Mouse (Mus musculus) urinary bladder, adult 2 months (tissue): ENCODE data around the gene Foxp1. TPM values are rescaled to one million over a fixed set of nuclear protein-coding genes. Genes with fewer than 3 reads are reported as not detected.

Experiments used
- DNase-seq: peaks from one replicate; pipeline ENCODE4 v3.0.0; 2022; ENCODE audit warnings: low spot score
- polyA plus RNA-seq: library from polyadenylated mRNA; depleted of rRNA; stranded (reverse); fragments of >200 nt; gene quantifications from 2 replicates; pipeline ENCODE4 v1.2.3, GENCODE M21; 2012

Foxp1 gene
- polyA plus RNA-seq, 1 experiment, result 46.5 TPM

DNA sequence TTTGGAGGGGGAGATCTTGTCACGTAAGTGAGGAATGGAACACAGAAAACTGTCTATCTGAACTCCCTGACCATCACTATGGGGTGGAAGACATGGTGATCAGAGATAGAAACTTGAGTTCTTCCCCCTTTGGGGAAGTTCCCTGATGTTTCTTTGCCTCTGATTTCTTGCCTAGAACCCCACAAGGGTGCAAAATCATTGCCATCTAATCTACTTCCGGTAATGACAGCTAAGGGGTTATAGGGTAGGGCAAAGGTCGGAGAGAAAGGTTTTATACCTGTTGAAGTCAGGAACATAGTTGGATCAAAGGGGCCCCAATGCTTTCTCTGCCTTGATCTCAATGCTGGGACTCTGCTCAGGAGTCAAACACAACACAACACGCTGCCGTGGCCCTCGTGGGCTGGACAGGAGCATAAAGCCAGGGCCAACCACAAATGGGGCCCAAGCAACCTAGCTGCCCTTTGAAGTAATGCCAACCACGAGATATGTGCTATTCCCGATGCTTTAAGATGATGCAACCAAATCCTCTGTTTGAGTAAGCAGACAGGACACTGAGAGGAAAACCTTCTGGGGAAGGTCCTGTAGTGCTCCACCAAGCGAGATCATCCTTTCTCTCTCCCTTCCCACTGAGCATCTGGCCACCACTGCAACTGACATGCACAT lies 163.4 kb downstream of the Foxp1 start:
- no peak for DNase-seq

DNA sequence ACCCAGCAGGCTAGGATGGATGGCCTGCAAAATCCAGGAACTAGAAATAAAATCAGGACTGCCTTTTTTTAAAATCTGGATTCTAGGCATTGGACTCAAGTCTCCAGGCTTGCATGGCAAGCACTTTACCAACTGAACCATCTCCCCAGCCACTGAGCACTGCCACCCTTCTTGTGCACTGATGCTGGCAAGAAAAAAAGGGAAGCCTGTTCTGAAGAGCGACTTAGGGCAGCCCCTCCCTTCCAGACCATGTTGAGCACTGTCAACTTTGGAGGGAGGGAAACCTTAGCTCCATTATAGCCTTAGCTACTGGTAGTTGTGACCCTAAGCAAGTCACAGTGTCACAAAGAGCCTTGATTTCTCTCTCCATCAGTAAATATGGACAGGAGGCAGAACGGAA lies 164.6 kb downstream of the Foxp1 start:
- DNase-seq, result no peak

DNA sequence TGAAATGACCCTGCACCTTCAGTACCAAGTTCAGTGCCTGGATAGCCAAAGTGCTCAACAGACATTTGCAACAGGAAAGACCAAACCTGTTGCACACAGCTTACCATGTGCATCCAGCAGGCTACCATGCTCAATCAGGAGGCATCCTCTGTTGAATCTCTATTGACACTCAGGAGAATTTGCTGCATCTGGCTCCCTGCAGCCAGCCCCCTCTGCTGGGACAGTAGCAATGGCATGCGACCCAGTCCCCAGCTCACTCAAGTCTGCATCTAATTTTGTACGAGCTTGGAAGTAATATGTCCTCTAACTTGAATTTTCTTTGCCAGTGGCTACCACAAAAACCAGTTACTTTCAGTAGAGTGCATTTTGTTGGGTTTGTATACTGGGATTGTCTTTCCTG lies 168.2 kb downstream of the Foxp1 start:
- no peak for DNase-seq

DNA sequence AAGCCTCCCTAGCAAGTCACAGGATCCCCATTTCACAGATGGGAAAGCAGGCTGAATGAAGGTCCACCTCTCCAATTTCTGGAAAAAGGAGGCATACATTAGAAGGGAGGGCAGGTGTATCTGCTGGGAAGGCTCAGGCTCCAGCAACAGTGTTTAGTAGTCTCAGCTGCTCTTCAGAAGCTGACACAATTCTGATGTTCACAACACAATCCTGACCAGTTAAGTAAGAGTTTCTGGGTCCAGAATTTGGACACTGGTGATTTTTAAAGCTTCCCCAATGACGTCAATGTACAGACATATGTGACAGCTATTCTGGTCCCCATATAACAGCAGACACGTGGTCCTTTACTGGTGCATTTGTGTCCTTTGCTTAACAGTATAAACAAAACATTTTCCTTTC lies 169.1 kb downstream of the Foxp1 start:
- no peak for DNase-seq

DNA sequence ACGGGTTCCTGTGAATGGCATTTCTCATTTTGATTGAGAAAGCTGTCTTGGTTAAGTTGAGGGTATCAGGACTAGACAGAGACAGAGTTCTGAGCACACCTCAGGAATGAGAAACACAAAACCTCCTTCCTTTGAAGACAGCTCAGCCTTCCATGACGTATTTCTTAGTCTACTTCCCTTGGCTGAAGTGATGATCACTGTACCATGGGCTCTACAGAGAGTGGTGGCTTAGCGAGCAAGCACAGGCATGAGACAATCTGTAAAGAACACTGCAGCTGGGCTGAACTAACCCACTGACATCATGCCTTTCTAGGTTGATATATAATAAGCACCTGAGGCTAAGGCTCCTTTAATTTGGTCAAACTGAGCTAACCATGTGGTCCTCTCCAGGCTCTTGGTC lies 172.0 kb downstream of the Foxp1 start:
- DNase-seq, result no peak

DNA sequence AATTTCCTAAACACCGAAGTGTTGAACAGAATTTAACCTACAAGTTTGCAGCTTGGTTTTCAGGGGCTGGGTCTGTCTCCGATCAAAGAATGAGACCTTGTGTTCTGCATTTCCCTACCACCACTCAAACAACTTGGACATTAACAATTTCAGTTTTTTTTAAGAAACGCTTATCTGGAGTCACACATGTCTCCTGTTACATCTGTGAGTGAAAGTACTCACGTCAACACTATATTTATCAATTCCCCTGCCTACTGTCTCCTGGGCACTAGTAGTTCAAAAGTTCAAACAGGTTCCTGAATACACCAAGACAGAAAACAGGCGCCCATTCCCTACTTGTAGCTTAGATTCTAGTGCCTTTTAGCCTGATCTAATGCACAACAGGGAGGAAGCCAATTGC lies 172.4 kb downstream of the Foxp1 start:
- no peak for DNase-seq

DNA sequence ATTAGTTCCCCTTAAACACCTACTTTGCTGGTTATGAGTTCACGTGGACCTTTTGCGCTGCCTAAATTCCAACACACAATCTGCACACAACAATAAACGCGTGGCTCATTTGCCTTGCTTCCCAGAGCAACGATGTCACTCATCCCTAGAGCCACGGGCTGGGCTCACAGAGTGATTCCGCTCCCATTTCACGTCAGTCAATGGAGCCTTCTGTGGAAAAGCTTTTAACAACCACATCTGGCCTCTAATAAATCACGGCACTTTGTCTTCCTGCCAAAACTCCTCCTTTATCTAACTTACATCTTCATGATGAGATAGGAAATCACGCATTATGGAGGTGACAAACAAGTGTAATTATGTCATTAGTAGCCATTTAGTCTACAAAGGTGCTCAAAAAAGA lies 174.7 kb downstream of the Foxp1 start:
- no peak for DNase-seq

DNA sequence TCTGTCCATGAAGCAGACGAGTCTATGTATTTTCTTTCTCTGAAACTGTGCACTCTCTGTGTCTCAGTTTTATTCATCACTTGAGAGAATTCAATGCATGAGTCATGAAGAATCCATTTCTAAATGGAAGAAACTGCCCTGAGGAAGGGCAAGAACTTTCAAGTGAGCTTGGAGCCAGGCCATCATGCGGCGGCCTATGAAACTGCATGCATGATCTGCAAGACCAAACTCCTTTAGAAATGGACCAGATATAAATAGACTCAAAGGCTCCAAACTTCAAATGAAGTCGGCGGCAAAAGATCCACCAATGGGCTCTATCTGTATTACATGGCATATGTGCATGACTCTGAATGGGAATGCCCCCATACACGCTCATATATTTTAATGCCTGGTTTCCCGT lies 177.6 kb downstream of the Foxp1 start:
- DNase-seq, result no peak

DNA sequence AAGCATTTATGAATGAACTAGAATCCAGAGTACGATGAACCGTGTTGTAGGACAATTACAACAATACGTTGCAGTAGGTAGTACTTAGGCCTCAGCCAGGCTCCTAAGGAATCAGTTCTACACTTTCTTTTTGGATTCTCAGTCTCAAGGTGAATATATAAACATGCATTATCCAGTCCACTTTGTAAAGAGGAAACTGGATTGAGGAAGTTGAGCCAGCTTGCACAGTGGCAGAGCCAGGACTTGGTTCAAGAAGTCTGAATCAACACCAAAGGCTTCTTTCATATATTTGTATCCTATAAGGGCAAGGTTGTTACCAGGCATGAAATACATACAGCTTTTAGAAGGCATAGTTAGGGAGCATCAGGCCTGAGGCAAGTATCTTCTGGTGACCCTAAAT lies 178.2 kb downstream of the Foxp1 start:
- no peak for DNase-seq

DNA sequence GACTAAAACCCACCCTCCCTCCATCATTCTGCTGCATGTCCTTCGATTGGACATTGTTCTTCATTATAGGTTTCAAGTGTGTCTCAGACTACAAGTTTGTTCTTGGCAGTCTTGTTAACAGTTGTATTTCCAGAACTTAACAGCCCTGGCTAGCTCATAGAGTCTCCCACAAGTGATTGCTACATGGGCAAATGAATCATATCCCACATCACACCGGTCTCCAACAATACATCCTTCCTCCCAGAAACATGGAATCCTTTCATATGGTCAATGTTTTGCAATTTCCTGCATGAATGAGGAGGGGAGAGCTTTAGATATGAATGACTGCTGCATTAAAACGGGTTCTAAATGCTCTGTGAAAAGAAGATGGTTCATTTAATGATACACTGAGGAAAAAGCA lies 178.7 kb downstream of the Foxp1 start:
- DNase-seq, result no peak

DNA sequence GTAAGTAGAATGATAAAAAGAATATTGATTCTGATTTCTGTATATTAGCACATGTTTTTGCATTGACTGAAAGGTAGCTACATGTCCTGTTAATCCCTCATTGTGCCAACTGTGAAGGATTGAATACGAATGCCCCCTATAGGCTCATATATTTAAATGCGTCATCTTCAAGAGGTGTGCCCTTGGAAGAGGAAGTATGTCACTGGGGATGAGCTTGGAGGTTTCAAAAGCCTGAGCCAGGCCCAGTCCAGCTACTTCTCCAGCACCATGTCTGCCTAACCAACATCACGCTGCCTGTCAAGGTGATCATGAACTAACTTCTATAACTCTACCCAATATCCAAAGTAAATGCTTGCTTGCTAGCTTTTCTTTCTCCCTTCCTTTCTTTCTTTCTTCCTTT lies 180.1 kb downstream of the Foxp1 start:
- DNase-seq, result no peak

DNA sequence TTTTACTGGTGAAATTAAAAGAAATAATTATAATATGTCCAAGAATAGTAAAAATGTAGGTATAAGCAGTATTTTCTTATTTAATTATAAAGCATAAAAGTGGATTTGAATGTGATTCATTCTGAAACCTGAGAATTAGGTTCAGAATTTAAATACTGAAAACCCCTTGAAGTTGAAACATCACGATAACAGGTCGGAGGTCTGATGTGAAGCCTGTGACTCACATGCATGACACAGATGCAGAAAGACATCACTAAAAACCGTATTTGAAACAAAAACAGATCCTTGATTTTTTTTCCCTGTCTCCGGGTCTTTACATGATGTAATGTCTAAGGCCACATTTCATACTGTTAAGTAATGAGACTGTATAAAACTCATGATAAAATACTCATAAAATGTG lies 181.6 kb downstream of the Foxp1 start:
- no peak for DNase-seq

DNA sequence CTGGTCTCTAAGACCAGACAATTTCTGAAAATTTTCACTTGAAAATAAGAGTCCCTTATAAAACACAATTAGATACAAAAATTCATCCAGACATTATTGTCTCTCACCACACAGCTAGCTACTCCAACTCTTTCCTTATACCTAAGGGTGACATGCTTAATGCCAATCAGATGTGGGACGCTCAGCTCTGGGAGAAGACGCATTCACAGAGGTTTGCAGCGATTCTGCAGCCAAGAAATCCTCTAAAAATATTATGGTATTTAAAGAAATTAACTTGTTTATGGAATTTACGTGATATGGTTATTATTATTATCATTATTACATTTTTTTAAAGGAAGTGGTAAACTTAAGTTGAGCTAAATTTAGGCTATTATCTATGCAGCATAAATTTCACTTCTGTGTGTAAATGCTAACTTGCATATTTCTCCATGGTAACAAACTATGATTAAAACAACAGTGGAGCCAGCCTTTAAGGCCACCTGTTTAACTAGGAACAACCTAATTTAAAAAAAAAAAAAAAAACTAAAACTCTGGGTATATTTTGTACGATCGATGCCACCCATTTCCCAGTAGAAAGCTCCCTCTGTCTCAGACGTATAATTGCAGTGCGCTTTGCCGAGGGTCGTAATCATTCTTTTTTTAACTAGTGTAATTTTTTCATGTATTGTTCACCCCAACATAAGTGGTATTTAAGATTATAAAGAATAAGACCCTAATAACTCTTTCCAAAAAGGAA lies 182.4 kb downstream of the Foxp1 start:
- no peak for DNase-seq

DNA sequence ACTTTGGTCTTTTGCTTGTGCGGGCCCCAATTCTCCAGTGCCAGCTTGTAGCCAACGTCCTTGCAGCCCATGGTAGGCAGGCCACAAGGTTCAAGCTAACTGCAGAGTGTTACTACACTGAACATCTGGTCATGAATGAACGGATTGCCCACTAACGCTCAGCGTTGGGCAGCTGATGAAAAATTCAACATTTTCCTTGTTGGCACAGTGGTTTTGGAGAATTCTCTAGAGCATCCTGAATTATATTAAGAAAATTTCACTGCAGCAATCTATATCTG lies 183.2 kb downstream of the Foxp1 start:
- no peak for DNase-seq

DNA sequence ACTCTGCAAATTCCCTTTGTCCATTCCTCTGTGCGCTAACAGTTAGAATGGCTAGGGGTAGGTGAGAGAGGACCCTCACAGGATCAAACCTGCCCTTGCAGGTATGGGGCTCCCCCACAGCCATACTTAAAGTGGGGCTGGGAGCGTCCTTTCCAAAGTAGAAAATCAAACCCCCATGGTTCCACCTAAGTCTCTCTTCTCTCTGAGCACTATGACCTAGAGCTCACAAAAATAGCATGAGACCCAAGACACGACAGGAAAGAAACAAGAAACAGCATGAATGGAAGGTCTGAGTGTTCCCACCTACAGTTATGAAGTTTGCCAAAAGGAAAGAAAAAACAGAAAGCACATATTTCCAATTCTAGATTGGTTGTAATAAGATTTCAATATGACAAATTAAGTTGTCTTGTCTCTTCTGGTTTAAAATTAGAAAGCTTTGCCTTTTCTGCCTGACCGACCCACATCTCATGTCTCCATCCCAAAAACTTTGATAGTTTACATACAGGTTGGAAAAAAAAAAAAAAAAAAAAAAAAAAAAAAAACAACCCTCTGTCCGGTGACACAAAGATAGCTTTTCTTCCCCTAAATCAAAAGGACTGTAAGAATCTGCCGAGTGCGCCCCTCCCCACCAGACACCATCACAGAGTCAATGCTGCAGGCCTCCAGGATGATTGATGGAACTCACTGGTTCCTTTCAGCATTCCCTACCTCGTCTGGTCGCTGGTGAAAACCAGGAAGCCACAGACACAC lies 183.8 kb downstream of the Foxp1 start:
- DNase-seq, result no peak

DNA sequence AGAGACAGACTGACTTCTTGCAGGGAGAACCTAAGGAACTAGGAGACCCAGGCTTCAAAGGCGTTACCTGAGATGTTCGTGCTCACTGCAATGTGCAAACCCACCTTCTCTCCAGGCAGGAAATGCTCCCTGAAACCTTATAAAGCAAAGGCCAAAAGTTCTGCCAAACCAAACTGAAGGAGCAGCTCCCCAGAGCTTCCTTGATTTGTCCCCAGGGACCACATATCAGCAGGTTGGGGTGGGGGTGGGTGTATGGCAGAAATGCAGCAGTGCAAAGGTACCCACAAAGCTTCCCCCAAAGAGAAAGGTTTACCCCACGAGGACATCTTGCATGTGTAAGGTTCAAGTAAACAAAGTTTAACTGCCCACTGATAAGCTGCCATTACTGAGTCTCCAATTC lies 184.3 kb downstream of the Foxp1 start:
- DNase-seq, result no peak

DNA sequence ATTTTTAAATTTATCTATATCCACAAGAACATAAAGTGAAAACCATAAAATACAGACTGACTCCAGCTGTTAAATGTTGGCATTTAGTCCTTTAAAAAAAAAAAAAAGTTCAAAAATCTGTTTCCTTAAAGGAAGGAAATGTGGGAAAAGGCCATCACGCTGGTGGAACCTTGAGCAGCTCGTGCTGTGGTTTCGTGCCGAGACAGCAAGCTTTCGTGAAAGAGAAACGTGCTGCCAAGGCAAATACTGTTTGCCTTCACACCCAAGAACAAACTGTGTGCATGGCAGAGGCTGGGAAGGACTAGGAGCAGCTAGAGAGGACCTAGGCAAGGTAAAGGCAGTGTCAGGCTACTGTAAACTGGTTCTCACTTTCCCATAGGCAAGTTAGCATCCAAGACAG lies 184.9 kb downstream of the Foxp1 start:
- DNase-seq, result no peak

DNA sequence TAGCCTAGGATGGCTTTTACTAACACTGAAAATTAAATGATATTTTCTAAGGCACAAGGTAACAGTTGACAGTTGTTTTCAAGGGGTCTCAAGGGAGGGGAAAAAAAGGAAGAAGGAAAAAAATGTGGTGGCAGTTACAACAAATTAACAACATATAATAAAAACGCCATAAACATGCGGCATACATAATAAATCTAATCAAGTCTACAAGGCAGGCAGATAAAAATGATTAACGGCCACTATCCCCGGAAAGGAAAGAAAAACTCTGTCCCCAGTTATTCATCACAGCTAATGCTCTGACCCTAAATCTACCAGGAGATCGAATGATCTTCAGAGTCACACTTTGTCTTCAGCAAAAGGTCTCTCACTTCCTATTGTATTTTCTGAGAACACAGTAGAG lies 186.3 kb downstream of the Foxp1 start:
- no peak for DNase-seq

DNA sequence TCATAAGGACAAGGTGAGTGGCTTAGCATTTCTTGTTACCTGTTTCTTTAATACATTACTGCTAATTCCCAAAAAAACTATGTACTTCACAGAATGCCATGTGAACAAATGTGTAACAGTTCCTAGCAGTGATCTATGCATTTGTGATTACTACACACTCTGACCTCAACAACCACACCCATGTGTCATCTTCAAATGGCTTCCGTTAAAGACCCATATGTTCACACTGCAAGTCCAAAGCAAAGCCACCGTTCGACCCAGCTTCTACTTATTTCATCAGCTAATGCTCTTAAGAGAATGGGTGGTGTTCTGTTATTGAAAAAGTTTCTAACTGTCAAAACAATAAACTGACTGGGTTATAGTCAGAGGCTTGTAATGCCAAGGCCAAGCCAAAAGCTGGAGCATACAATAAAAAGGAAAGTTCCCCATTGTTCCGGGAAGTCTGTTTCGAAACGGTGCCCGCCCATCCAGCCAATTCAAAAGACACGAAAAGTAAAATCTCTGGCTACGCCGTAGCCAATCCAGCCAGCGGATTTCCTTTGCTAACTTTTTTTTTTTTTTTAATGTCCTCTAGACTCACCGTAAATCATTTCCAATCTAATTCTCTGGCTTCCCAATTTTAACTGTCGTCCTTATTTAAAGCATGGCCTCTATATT lies 187.2 kb downstream of the Foxp1 start:
- DNase-seq, result no peak

DNA sequence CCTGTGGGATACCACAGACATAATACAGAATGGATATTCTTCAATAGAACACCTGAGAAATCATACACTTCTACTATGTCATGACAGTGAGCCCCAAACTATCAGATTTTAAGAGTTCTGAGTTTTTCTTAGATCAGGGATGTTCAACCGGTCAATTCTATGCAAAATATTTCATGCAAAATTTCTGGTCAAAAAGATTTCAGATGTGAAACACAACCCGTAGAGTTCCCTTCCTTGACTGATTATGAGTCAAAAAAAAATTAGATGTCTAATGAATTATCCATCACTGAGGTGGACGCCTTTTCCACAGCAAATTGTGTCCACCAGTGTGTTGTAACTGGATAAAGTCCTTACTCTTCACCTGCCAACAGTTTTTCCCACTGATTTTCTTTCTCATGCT lies 188.3 kb downstream of the Foxp1 start:
- DNase-seq, result no peak

DNA sequence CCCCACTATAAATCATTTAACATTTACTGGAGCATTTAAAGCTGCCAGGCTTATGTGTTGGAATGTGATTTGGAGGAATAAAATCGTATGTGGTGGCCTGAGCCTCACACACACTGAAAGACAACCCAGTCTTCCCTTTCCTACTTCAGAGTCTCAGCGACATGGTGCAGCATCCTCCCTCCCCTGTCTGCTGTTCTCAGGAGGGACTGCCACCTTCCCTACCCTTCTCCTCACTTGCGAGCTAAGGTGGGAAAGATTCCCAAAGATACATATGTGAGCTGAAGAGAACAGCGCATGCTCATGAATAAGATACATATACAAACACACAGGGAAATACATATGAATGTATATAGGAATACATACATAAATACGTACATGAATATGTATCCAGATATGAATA lies 189.4 kb downstream of the Foxp1 start:
- DNase-seq, result no peak

DNA sequence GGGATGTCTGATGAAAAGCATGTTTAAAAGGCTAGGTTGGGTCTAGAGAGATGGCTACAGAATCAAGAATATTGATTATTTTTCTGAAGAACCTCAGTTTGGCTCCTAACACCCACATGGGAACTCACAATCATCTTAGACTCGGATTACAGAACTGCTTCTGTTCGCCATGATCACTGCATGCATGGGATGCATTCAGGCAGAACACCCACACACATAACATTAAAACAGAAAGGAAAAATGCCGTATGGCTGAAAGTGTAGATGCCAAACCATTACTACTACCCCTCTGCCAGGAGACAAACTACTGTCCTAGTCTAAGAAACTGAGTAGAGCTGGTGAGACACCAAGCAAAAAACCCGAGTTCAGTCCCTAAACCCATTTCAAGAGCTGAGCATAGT lies 192.4 kb downstream of the Foxp1 start:
- no peak for DNase-seq

DNA sequence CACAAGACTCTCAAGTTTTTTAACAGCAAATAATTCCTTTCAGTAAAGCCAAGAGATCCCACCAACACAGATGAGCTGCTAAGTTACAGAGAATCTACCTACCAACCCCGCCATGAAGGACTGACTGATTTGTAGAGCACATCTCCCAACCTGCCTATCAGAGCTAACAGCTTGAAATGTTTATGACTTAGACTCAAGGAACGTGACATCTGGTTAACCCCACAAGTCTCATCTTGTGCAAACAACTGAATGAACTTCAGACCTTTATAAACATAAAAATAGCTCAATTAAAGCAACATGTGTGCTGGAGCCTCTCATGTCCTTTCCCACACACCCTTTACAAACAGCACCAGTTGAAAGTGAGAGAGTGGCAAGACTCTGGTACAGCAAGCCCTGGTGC lies 193.9 kb downstream of the Foxp1 start:
- no peak for DNase-seq
